In the genomic region with DNA sequence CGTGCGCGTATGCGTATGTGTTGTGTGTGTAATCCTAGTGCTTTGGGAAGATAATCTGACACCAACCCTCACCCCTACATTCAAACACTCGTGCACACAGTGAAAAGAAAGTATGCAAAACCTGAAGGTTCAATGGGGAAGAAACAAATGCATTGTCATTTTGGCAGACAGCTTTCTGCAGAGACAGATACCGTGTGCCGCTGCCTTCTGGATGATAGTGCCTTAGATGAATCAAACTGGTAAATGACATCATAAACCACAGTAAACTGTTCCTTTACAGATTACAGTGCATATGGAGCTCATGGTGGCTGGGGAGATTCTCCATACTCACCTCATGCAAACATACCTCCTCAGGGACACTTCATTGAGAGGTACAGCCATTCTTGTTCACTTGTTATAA, we compare ENCODE assay signal across 21 mouse cellular contexts.
"Had no signal": no experiment of that assay in that cellular context is flagged by ENCODE, and none has a peak within 500 bp of the region (broad histone marks: within the 10 kb centered on the region; RNA-seq: fewer than 3 reads in every experiment).

No protein-coding gene starts in this region.

- H3K27me3 ChIP-seq: intestine, embryonic 15.5 days; kidney, embryonic 15.5 days; liver, embryonic 15.5 days; midbrain, embryonic 15.5 days; neural tube, embryonic 13.5 days; stomach, embryonic 15.5 days had no signal

- ATAC-seq: intestine, embryonic 15.5 days; midbrain, embryonic 15.5 days had no signal

- H3K9me3 ChIP-seq: intestine, embryonic 15.5 days; kidney, embryonic 15.5 days; liver, embryonic 15.5 days; midbrain, embryonic 10.5 days; midbrain, embryonic 15.5 days; neural tube, embryonic 13.5 days; stomach, embryonic 15.5 days had no signal

- H3K4me1 ChIP-seq: intestine, embryonic 15.5 days; kidney, embryonic 15.5 days; liver, embryonic 15.5 days; midbrain, embryonic 10.5 days; midbrain, embryonic 15.5 days; neural tube, embryonic 13.5 days; stomach, embryonic 15.5 days had no signal

- H3K27ac ChIP-seq: intestine, embryonic 15.5 days; kidney, embryonic 15.5 days; left cerebral cortex, adult 2 months; liver, embryonic 15.5 days; midbrain, embryonic 10.5 days; midbrain, embryonic 15.5 days; neural tube, embryonic 13.5 days; stomach, embryonic 15.5 days had no signal

- DNase-seq: kidney, adult 11 months; kidney, adult 8-10 months; kidney, postnatal 10 days; kidney, postnatal 36 days; layer of hippocampus, adult 9-11 months; lung, adult 2 months; lung, postnatal 14 days; lung, postnatal 4 days; retina, postnatal 1 day; right cerebral cortex, postnatal 25 days; spleen, adult 18-20 months; thymus, postnatal 36 days had no signal

- H3K4me2 ChIP-seq: intestine, embryonic 15.5 days; kidney, embryonic 15.5 days; liver, embryonic 15.5 days; midbrain, embryonic 15.5 days; neural tube, embryonic 13.5 days; stomach, embryonic 15.5 days had no signal

- H3K4me3 ChIP-seq: intestine, embryonic 15.5 days; kidney, embryonic 15.5 days; left cerebral cortex, adult 2 months; liver, embryonic 15.5 days; midbrain, embryonic 10.5 days; midbrain, embryonic 15.5 days; myocyte; neural tube, embryonic 13.5 days; stomach, embryonic 15.5 days had no signal

- H3K9ac ChIP-seq: intestine, embryonic 15.5 days; kidney, embryonic 15.5 days; liver, embryonic 15.5 days; midbrain, embryonic 15.5 days; neural tube, embryonic 13.5 days; stomach, embryonic 15.5 days had no signal
